Mouse (Mus musculus) limb, embryonic 14.5 days (tissue): Measurements from ENCODE around the gene Tmem26. TPM values are rescaled to one million over a fixed set of nuclear protein-coding genes. Genes with fewer than 3 reads are reported as not detected.

Experiments used
- ATAC-seq: fragments of 200-750 bp; cut with Nextera tagmentation; 2 replicates; pipeline ENCODE4 v1.8.0; 2017; ENCODE audit warnings: low read depth, moderate number of reproducible peaks, moderate TSS enrichment; ENCODE audit not compliant: low FRiP score
- DNase-seq: peaks from one replicate; pipeline ENCODE4 v3.0.0-alpha.2; 2015; ENCODE audit warnings: low spot score
- H3K27ac ChIP-seq: fragments of 300-500 bp; sonication (generic); replicated peaks from 2 replicates; pipeline ENCODE4 v1.5.1; 2014; ENCODE audit warnings: low read depth, mild to moderate bottlenecking, low read length, moderate library complexity, mixed read lengths
- H3K27me3 ChIP-seq: fragments of 300-500 bp; sonication (generic); 2 replicates; pipeline ENCODE4 v1.6.1; 2014; ENCODE audit warnings: low read length, mixed read lengths; ENCODE audit not compliant: control insufficient read depth, insufficient read depth
- H3K36me3 ChIP-seq: fragments of 300-500 bp; sonication (generic); 2 replicates; pipeline ENCODE4 v1.6.1; 2014; ENCODE audit warnings: mild to moderate bottlenecking, low read length, moderate library complexity, mixed read lengths; ENCODE audit not compliant: control insufficient read depth, insufficient read depth
- H3K4me1 ChIP-seq: fragments of 300-500 bp; sonication (generic); 2 replicates; pipeline ENCODE4 v1.6.1; 2014; ENCODE audit warnings: antibody characterized with exemption, low read length, mixed read lengths; ENCODE audit not compliant: control insufficient read depth, insufficient read depth
- H3K4me2 ChIP-seq: fragments of 300-500 bp; sonication (generic); replicated peaks from 2 replicates; pipeline ENCODE4 v1.6.1; 2014; ENCODE audit warnings: low read depth, mild to moderate bottlenecking, low read length, moderate library complexity; ENCODE audit not compliant: severe bottlenecking
- H3K4me3 ChIP-seq: fragments of 300-500 bp; sonication (generic); replicated peaks from 2 replicates; pipeline ENCODE4 v1.5.1; 2014; ENCODE audit warnings: low read length
- H3K9ac ChIP-seq: fragments of 300-500 bp; sonication (generic); 2 replicates; pipeline ENCODE4 v1.6.1; 2014; ENCODE audit warnings: mild to moderate bottlenecking, low read depth, low read length, moderate library complexity; ENCODE audit not compliant: severe bottlenecking
- H3K9me3 ChIP-seq: fragments of 300-500 bp; sonication (generic); 2 replicates; pipeline ENCODE4 v1.6.1; 2016; ENCODE audit warnings: low read length; ENCODE audit not compliant: control insufficient read depth
- POLR2A ChIP-seq: fragments of 200-500 bp; IDR thresholded peaks from 2 replicates; pipeline ENCODE4 v1.8.0; 2012; ENCODE audit warnings: inconsistent platforms, mild to moderate bottlenecking, moderate library complexity, borderline replicate concordance; ENCODE audit not compliant: insufficient read depth, insufficient read length; ENCODE audit errors: extremely low read depth
- WGBS: fragments of 180-500 bp; shearing (Covaris S2); extraction: QIAGEN DNeasy Blood & Tissue Kit; methylation state at CpG from one replicate; pipeline ENCODE4 v1.1.7; 2014; 5-methylcytosine and 5-hydroxymethylcytosine counted together
- polyA plus RNA-seq, 2 experiments: library from polyadenylated mRNA; depleted of rRNA in 1 of 2; stranded (reverse) in 1 of 2; unstranded in 1 of 2; fragments of >200 nt; fragmentation: Nextera tagmentation in 1 of 2; extraction: Ambion mirVana in 1 of 2; gene quantifications; 2 replicates each; pipeline versions ENCODE4 v1.2.1 to v1.2.3; 2012 to 2014

The Tmem26 gene
- 29.4 and 37.0 TPM in 2 replicates for polyA plus RNA-seq (2012; rRNA removed)
- polyA plus RNA-seq (2014; fragmentation: Nextera tagmentation; extraction: Ambion mirVana) = 59.6 and 74.3 TPM in 2 replicates

DNA sequence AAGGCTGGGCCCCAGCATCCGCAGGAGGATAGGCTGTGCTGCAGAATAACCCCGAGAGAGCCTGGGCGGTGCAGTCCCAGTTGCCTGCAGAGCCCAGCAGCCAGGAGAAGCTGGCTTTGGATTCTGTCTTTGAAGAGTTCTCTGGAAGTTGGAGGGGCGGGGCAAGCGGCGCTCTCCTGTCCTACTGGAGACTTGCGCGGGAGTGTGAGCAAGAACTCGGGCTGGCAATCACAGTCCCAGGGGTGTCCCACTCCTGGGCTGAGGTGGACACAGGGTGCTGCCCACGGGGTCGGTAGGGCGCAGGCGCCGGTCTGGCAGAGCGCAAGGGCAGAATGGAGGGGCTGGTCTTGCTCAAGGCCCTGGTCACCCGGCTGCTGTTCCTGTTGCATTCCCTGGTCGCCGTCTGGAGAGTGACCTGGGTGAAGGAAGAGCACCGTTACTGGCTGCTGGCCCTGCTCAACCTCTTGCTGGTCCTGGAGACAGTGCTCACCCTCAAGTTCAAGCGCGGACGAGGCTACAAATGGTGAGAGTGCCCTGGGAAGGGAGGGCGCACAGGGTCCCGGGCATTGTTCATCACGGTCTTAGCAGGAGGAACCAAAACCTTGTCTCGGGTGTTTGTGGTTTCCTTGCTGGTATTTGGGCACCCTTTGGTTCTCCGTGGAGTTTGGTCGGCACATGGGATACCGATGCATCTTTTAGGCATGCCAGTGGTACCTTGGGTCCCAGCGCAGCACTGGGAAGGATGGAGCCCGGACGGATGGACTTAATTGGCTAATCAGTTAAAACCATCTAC lies at the start of gene Tmem26:
Gene Tmem26, plus strand, starts transcription at position 79 of the 793 bp plus-strand sequence.
- peak within 1 kb of the TSS; percentile 70 for H3K27ac ChIP-seq
- H3K4me1 ChIP-seq = peaks cover 23% of the 10 kb centered on the region
- TF ChIP-seq POLR2A = 0 out of 2 replicates have a peak, but pooled peaks have one; percentile 9
- WGBS = under 1% methylated on average over 32 of the region's 32 CpGs
- ATAC-seq = peak; percentile 59; the same call in 1 of the 2 replicates
- H3K9me3 ChIP-seq = no peaks in the 10 kb centered on the region
- no peaks in the 10 kb centered on the region for H3K36me3 ChIP-seq
- H3K9ac ChIP-seq = peak within 1 kb of the TSS; percentile 79
- DNase-seq = peak; percentile 38
- H3K27me3 ChIP-seq = no peaks in the 10 kb centered on the region
- H3K4me2 ChIP-seq = peak within 1 kb of the TSS; percentile 82
- H3K4me3 ChIP-seq = peak within 1 kb of the TSS; percentile 63

DNA sequence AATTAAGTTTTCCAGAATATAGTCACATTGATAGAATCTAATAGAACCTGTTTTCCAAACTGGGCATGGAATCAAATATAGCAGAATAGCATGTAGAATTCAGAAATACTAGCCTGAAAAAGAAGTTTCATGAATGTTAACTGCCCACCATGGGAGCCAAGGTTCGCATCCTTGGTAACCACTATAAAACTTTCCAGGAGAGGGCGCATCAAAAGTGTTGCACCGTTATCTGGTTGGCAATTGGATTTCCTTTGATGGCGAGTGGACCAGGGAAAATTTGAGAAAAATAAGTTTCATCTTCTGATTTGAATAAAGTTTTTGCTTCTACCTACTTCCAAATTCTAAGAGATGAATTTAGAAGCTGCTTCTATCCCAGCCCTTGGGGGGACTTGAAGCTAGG lies 44.8 kb upstream of the Tmem26 start:
- no peaks in the 10 kb centered on the region for H3K27me3 ChIP-seq
- ATAC-seq = no peak
- TF ChIP-seq POLR2A = no peak
- no peak overlapping the region for H3K4me3 ChIP-seq
- H3K4me2 ChIP-seq = no peak overlapping the region
- H3K4me1 ChIP-seq = no peaks in the 10 kb centered on the region
- DNase-seq = no peak
- WGBS = 76% methylated on average over 4 of the region's 4 CpGs
- H3K9ac ChIP-seq = no peak overlapping the region
- H3K9me3 ChIP-seq = no peaks in the 10 kb centered on the region
- no peak overlapping the region for H3K27ac ChIP-seq
- H3K36me3 ChIP-seq = no peaks in the 10 kb centered on the region

DNA sequence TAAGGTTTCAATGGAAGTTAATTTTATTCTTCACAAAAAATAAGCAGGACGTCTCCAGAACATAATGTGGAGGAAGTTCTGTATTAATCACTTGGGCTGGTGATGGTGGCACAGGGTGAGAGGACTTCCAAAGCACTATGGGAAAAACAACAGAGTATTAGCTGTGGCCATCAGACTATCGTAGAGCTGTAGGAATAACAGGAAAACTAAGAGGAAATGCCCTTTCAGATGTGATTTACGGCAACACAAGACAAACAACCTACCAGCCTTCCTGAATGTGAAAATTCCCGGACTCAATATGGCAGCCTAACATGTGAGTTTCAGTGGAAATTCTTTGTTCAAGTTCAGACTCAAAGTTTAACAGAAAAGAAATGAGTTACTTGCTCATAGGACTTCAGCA lies 42.2 kb upstream of the Tmem26 start:
- no peak for ATAC-seq
- Histone ChIP-seq H3K36me3 (no peaks in the 10 kb centered on the region), H3K27me3 (no peaks in the 10 kb centered on the region), H3K9ac (no peak overlapping the region), H3K4me1 (no peaks in the 10 kb centered on the region), H3K4me3 (no peak overlapping the region), H3K4me2 (no peak overlapping the region), H3K9me3 (no peaks in the 10 kb centered on the region), H3K27ac (no peak overlapping the region)
- TF ChIP-seq POLR2A = no peak
- WGBS = 73% methylated on average over 4 of the region's 4 CpGs
- no peak for DNase-seq

DNA sequence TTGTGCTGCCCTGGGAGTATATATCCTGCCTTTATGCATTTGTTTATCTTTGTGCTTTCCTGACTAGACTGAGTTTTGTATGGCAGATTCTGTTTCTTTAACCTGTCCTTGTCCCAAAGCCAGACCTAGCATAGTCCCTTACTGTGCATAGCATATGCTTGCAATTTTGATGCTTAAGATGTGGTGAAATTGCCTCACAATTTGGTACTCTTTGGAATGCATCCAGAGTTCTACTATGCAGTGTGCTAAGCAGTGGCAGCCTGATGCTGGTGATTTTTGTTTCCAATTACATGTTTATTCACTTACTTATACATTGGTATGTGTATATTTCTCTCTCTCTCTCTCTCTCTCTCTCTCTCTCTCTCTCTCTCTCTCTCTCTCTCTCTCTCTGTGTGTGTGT lies 37.9 kb upstream of the Tmem26 start:
- H3K9ac ChIP-seq = no peak overlapping the region
- H3K9me3 ChIP-seq = no peaks in the 10 kb centered on the region
- H3K27ac ChIP-seq = no peak overlapping the region
- no peak for TF ChIP-seq POLR2A
- no peaks in the 10 kb centered on the region for H3K36me3 ChIP-seq
- no peaks in the 10 kb centered on the region for H3K4me1 ChIP-seq
- no peak overlapping the region for H3K4me3 ChIP-seq
- H3K4me2 ChIP-seq = no peak overlapping the region
- H3K27me3 ChIP-seq = no peaks in the 10 kb centered on the region
- ATAC-seq (no peak), DNase-seq (peak; percentile 30)

DNA sequence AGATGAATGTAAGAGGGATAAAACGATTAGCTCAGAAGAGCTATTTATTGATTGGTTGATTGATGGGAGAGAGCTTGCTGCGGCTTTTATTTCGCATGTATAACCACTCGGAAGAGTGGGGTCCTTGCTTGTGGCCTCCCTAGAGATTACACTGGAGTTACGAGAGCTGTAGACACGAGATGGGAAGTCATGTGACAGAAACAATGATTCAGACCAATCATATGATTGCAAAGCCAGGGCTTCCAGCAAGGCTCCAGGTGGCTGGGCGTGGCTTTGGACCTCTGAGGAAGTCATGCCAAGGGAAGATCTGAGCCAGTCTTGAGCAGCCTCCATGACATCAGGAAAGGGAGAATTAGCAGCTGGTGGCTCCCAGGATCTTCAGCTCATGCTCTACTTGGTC lies 32.3 kb upstream of the Tmem26 start:
- Histone ChIP-seq H3K9ac (no peak overlapping the region), H3K4me1 (no peaks in the 10 kb centered on the region), H3K9me3 (no peaks in the 10 kb centered on the region), H3K27me3 (no peaks in the 10 kb centered on the region), H3K4me3 (no peak overlapping the region), H3K36me3 (no peaks in the 10 kb centered on the region), H3K27ac (no peak overlapping the region), H3K4me2 (no peak overlapping the region)
- ATAC-seq (no peak), DNase-seq (no peak)
- TF ChIP-seq POLR2A = no peak
- 82% methylated on average over 7 of the region's 7 CpGs for WGBS
